8 mouse cellular contexts compared by ENCODE assay signal in genomic region chr16:92336280-92336679, GRCm38 (mm10). TPM values are rescaled to one million over a fixed set of nuclear protein-coding genes. Genes with fewer than 3 reads are reported as not detected.
A peak's percentile ranks its signal among the peaks of the same experiment; 100 is the strongest.
DNase-seq lines count a peak whose midpoint lies in the region; ATAC-seq and TF ChIP-seq lines count a peak whose summit lies in the region.

No protein-coding gene starts in this region.

- H3K4me3 ChIP-seq in bone marrow, adult 2 months (replicated peaks; ENCODE audit: control insufficient read depth, low read depth, low read length), result no peak overlapping the region
- no peak overlapping the region for H3K4me3 ChIP-seq in embryonic facial prominence, embryonic 14.5 days (ENCODE audit: low read depth, low read length)
- no peak overlapping the region for H3K4me3 ChIP-seq in heart, postnatal 0 days (ENCODE audit: low read depth, low read length)
- H3K4me3 ChIP-seq in lung, postnatal 0 days (ENCODE audit: low read depth, low read length), result no peak overlapping the region

- H3K9ac ChIP-seq in embryonic facial prominence, embryonic 14.5 days (ENCODE audit: low read depth, low read length), result no peak overlapping the region; the same call in 1 of the 2 replicates
- H3K9ac ChIP-seq in heart, postnatal 0 days (replicated peaks; ENCODE audit: low read depth, low read length), result no peak overlapping the region
- H3K9ac ChIP-seq in lung, postnatal 0 days (replicated peaks; ENCODE audit: low read depth), result no peak overlapping the region

- H3K9me3 ChIP-seq in embryonic facial prominence, embryonic 14.5 days (ENCODE audit: control insufficient read depth, low read length), result no peaks in the 10 kb centered on the region
- no peaks in the 10 kb centered on the region for H3K9me3 ChIP-seq in heart, postnatal 0 days (replicated peaks; ENCODE audit: control insufficient read depth, low read length)
- H3K9me3 ChIP-seq in lung, postnatal 0 days (ENCODE audit: low read length), result no peaks in the 10 kb centered on the region

- H3K27ac ChIP-seq in bone marrow, adult 2 months (ENCODE audit: control insufficient read depth, insufficient read depth, low read depth, low read length, poor library complexity), result no peak overlapping the region
- 0 out of 2 replicates have a peak overlapping the region, but pooled peaks have one; percentile 28 for H3K27ac ChIP-seq in embryonic facial prominence, embryonic 14.5 days (replicated peaks; ENCODE audit: low read depth, low read length)
- no peak overlapping the region for H3K27ac ChIP-seq in heart, postnatal 0 days (ENCODE audit: low read depth)
- H3K27ac ChIP-seq in lung, postnatal 0 days (ENCODE audit: low read length), result no peak overlapping the region

- no peaks in the 10 kb centered on the region for H3K36me3 ChIP-seq in embryonic facial prominence, embryonic 14.5 days (ENCODE audit: control insufficient read depth, insufficient read depth, low read length)
- H3K36me3 ChIP-seq in heart, postnatal 0 days (replicated peaks; ENCODE audit: control insufficient read depth, insufficient read depth, low read length), result no peaks in the 10 kb centered on the region
- H3K36me3 ChIP-seq in lung, postnatal 0 days (ENCODE audit: insufficient read depth, low read length), result no peaks in the 10 kb centered on the region

- H3K4me1 ChIP-seq in bone marrow, adult 2 months (ENCODE audit: control insufficient read depth, insufficient read depth, low read length), result no peaks in the 10 kb centered on the region
- no peaks in the 10 kb centered on the region for H3K4me1 ChIP-seq in embryonic facial prominence, embryonic 14.5 days (ENCODE audit: control insufficient read depth, insufficient read depth, low read length)
- peaks cover 13% of the 10 kb centered on the region for H3K4me1 ChIP-seq in heart, postnatal 0 days (ENCODE audit: control insufficient read depth, insufficient read depth)
- no peaks in the 10 kb centered on the region for H3K4me1 ChIP-seq in lung, postnatal 0 days (ENCODE audit: insufficient read depth, low read depth, low read length)

- H3K27me3 ChIP-seq in embryonic facial prominence, embryonic 14.5 days (replicated peaks; ENCODE audit: control insufficient read depth, insufficient read depth, low read length), result peaks cover 4% of the 10 kb centered on the region; the same call in 1 of the 2 replicates
- H3K27me3 ChIP-seq in heart, postnatal 0 days (ENCODE audit: control insufficient read depth, insufficient read depth, low read length), result no peaks in the 10 kb centered on the region
- no peaks in the 10 kb centered on the region for H3K27me3 ChIP-seq in lung, postnatal 0 days (replicated peaks; ENCODE audit: insufficient read depth, low read length)

- peak overlapping the region; percentile 40 for H3K4me2 ChIP-seq in embryonic facial prominence, embryonic 14.5 days (ENCODE audit: low read depth, low read length)
- H3K4me2 ChIP-seq in heart, postnatal 0 days (ENCODE audit: low read depth, low read length), result no peak overlapping the region
- no peak overlapping the region for H3K4me2 ChIP-seq in lung, postnatal 0 days (replicated peaks; ENCODE audit: low read depth, low read length)

- TF ChIP-seq CTCF in bone marrow, adult 2 months (IDR thresholded peaks at IDR 0.05; ENCODE audit: control insufficient read depth, insufficient read depth, low read length), result peak; percentile 90
- peak; percentile 97 for TF ChIP-seq CTCF in heart, postnatal 0 days (IDR thresholded peaks at IDR 0.05; ENCODE audit: low read depth)
- peak; percentile 97 for TF ChIP-seq CTCF in lung, postnatal 0 days (IDR thresholded peaks at IDR 0.05)

- ATAC-seq in embryonic facial prominence, embryonic 14.5 days (ENCODE audit: low read depth), result peak; percentile 51; the same call in 1 of the 2 replicates
- peak; percentile 61; the same call in 1 of the 2 replicates for ATAC-seq in heart, postnatal 0 days (ENCODE audit: insufficient read depth, low read depth)
- peak; percentile 69 for ATAC-seq in lung, postnatal 0 days

- no peak for TF ChIP-seq POLR2A in bone marrow, adult 2 months (IDR thresholded peaks at IDR 0.05; ENCODE audit: borderline replicate concordance, control insufficient read depth, low read depth, low read length)

- peak; percentile 89 for DNase-seq in ES-CJ7 (ENCODE audit: low read depth, low spot score)
- DNase-seq in embryonic facial prominence, embryonic 14.5 days (ENCODE audit: low spot score), result peak; percentile 91
- DNase-seq in heart, postnatal 0 days (ENCODE audit: low spot score), result peak; percentile 78
- DNase-seq in large intestine, adult 2 months (ENCODE audit: low read depth, low spot score), result peak; percentile 42
- peak; percentile 89 for DNase-seq in lung, postnatal 0 days (ENCODE audit: low spot score)
- peak; percentile 89 for DNase-seq in retina, embryonic 14.5 days (ENCODE audit: low spot score)
- peak; percentile 62 for DNase-seq in thymus, postnatal 25 days

- WGBS in bone marrow, adult 2 months, result 9% methylated on average over 9 of the region's 9 CpGs
- 5% methylated on average over 9 of the region's 9 CpGs for WGBS in embryonic facial prominence, embryonic 14.5 days
- 6% methylated on average over 9 of the region's 9 CpGs for WGBS in heart, postnatal 0 days
- WGBS in large intestine, adult 2 months, result 5% methylated on average over 9 of the region's 9 CpGs
- WGBS in lung, postnatal 0 days, result 1% methylated on average over 9 of the region's 9 CpGs

- TF ChIP-seq EP300 in heart, postnatal 0 days (IDR thresholded peaks at IDR 0.05; ENCODE audit: low read depth), result no peak
- no peak for TF ChIP-seq EP300 in lung, postnatal 0 days (IDR thresholded peaks at IDR 0.05)

RNA-seq across cellular contexts. Expression of gene Fam243, which starts 15.0 kb away (rescaled TPM):
- not detected in 2 replicates for polyA plus RNA-seq in bone marrow, adult 2 months (2011; ENCODE audit: insufficient read depth, insufficient read length, low replicate concordance, missing spikeins)
- polyA plus RNA-seq in embryonic facial prominence, embryonic 14.5 days (2014; fragmentation: Nextera tagmentation; extraction: Ambion mirVana), result not detected in 2 replicates
- not detected in 2 replicates for total RNA-seq in heart, postnatal 0 days (2014; rRNA removed; ENCODE audit: low replicate concordance)
- polyA plus RNA-seq in heart, postnatal 0 days (2015; fragmentation: Nextera tagmentation; extraction: Ambion mirVana), result 0.05 TPM in 1 of 2 replicates, not detected in the other
- polyA plus RNA-seq in large intestine, adult 2 months (2012; rRNA removed), result not detected in 2 replicates
- not detected in 2 replicates for polyA plus RNA-seq in lung, postnatal 0 days (2015; fragmentation: Nextera tagmentation; extraction: Ambion mirVana)

RNA-seq across cellular contexts. Expression of gene Kcne1, which starts 23.0 kb away (rescaled TPM):
- not detected in 2 replicates for polyA plus RNA-seq in bone marrow, adult 2 months (2011; ENCODE audit: insufficient read depth, insufficient read length, low replicate concordance, missing spikeins)
- polyA plus RNA-seq in embryonic facial prominence, embryonic 14.5 days (2014; fragmentation: Nextera tagmentation; extraction: Ambion mirVana), result 0.21 TPM in 1 of 2 replicates, not detected in the other
- total RNA-seq in heart, postnatal 0 days (2014; rRNA removed; ENCODE audit: low replicate concordance), result 182 and 283 TPM in 2 replicates
- polyA plus RNA-seq in heart, postnatal 0 days (2015; fragmentation: Nextera tagmentation; extraction: Ambion mirVana), result 324 and 415 TPM in 2 replicates
- not detected in 2 replicates for polyA plus RNA-seq in large intestine, adult 2 months (2012; rRNA removed)
- polyA plus RNA-seq in lung, postnatal 0 days (2015; fragmentation: Nextera tagmentation; extraction: Ambion mirVana), result 0.14 TPM in 1 of 2 replicates, not detected in the other

RNA-seq across cellular contexts. Expression of gene Smim11, which starts 35.2 kb away (rescaled TPM):
- 42.2 and 64.0 TPM in 2 replicates for polyA plus RNA-seq in bone marrow, adult 2 months (2011; ENCODE audit: insufficient read depth, insufficient read length, low replicate concordance, missing spikeins)
- polyA plus RNA-seq in embryonic facial prominence, embryonic 14.5 days (2014; fragmentation: Nextera tagmentation; extraction: Ambion mirVana), result 131 and 155 TPM in 2 replicates
- 12.3 and 17.5 TPM in 2 replicates for total RNA-seq in heart, postnatal 0 days (2014; rRNA removed; ENCODE audit: low replicate concordance)
- 165 and 187 TPM in 2 replicates for polyA plus RNA-seq in heart, postnatal 0 days (2015; fragmentation: Nextera tagmentation; extraction: Ambion mirVana)
- polyA plus RNA-seq in large intestine, adult 2 months (2012; rRNA removed), result 21.2 and 24.0 TPM in 2 replicates
- 131 and 132 TPM in 2 replicates for polyA plus RNA-seq in lung, postnatal 0 days (2015; fragmentation: Nextera tagmentation; extraction: Ambion mirVana)

RNA-seq across cellular contexts. Expression of gene Kcne2, which starts 44.1 kb away (rescaled TPM):
- 0.59 TPM in 1 of 2 replicates, not detected in the other for polyA plus RNA-seq in bone marrow, adult 2 months (2011; ENCODE audit: insufficient read depth, insufficient read length, low replicate concordance, missing spikeins)
- polyA plus RNA-seq in embryonic facial prominence, embryonic 14.5 days (2014; fragmentation: Nextera tagmentation; extraction: Ambion mirVana), result 0.12 and 2.3 TPM in 2 replicates
- 1.6 and 3.7 TPM in 2 replicates for total RNA-seq in heart, postnatal 0 days (2014; rRNA removed; ENCODE audit: low replicate concordance)
- 1.5 and 1.8 TPM in 2 replicates for polyA plus RNA-seq in heart, postnatal 0 days (2015; fragmentation: Nextera tagmentation; extraction: Ambion mirVana)
- polyA plus RNA-seq in large intestine, adult 2 months (2012; rRNA removed), result not detected in 2 replicates
- polyA plus RNA-seq in lung, postnatal 0 days (2015; fragmentation: Nextera tagmentation; extraction: Ambion mirVana), result 31.6 and 47.5 TPM in 2 replicates

Comparison
In these comparisons a context has a peak if more than half of its experiments do, and no peak if none do; other contexts are left out.
1. RNA of gene Kcne1, which starts 23.0 kb away (polyA plus RNA-seq): 324 to 415 TPM in heart, postnatal 0 days; 0.21 TPM in embryonic facial prominence, embryonic 14.5 days, 0.14 TPM in lung, postnatal 0 days, not detected in large intestine, adult 2 months and not detected in bone marrow, adult 2 months; every median in the first group is over 100 times any median in the second.
2. Peak in every context shown above with its lines, with median percentiles within 50 percentile points of each other: DNase-seq, CTCF ChIP-seq and ATAC-seq.